Mouse (Mus musculus): ENCODE data around the gene Chrnb2. TPM values are rescaled to one million over a fixed set of nuclear protein-coding genes. Genes with fewer than 3 reads are reported as not detected.
"Not testable (repeated sequence)": the region's sequence is repeated elsewhere in the genome, so short reads cannot be mapped to it uniquely, and the experiment has no call there.

Chrnb2 gene
- total and polyA plus RNA-seq, 2 experiments from 2014 or later, result 16.2 to 45.6 TPM

- Histone ChIP-seq H3K4me3 (ENCODE audit: low read length) (no peak overlapping the region), H3K9me3 (ENCODE audit: low read length) (no peaks in the 10 kb centered on the region), H3K4me2 (ENCODE audit: low read depth, low read length) (no peak overlapping the region), H3K4me1 (ENCODE audit: insufficient read depth, low read length) (no peaks in the 10 kb centered on the region), H3K9ac (replicated peaks; ENCODE audit: low read length) (no peak overlapping the region), H3K27ac (no peak overlapping the region), H3K27me3 (ENCODE audit: insufficient read depth, low read length) (no peaks in the 10 kb centered on the region), H3K36me3 (ENCODE audit: insufficient read depth, low read length) (no peaks in the 10 kb centered on the region)
- ATAC-seq (no peak), DNase-seq (ENCODE audit: low spot score) (no peak)
- no peak for TF ChIP-seq CTCF (IDR thresholded peaks at IDR 0.05; ENCODE audit: low read depth)
- 90% methylated on average over 2 of the region's 2 CpGs for WGBS
Measured at GRCm38 (mm10) chr3:89806751-89807150, 42.3 kb upstream of the Chrnb2 start.

GRCm38 (mm10) chr3:89805179-89805578, 40.7 kb upstream of the Chrnb2 start:
- H3K9ac ChIP-seq (replicated peaks; ENCODE audit: low read length), result no peak overlapping the region
- DNase-seq (ENCODE audit: low spot score) (no peak), ATAC-seq (no peak)
- no peak overlapping the region for H3K4me2 ChIP-seq (ENCODE audit: low read depth, low read length)
- 71% methylated on average over 4 of the region's 4 CpGs for WGBS
- no peaks in the 10 kb centered on the region for H3K36me3 ChIP-seq (ENCODE audit: insufficient read depth, low read length)
- no peaks in the 10 kb centered on the region for H3K4me1 ChIP-seq (ENCODE audit: insufficient read depth, low read length)
- H3K9me3 ChIP-seq (ENCODE audit: low read length), result no peaks in the 10 kb centered on the region
- TF ChIP-seq CTCF (IDR thresholded peaks at IDR 0.05; ENCODE audit: low read depth), result no peak
- no peaks in the 10 kb centered on the region for H3K27me3 ChIP-seq (ENCODE audit: insufficient read depth, low read length)
- no peak overlapping the region for H3K4me3 ChIP-seq (ENCODE audit: low read length)
- no peak overlapping the region for H3K27ac ChIP-seq

GRCm38 (mm10) chr3:89802876-89803275, 38.4 kb upstream of the Chrnb2 start:
- DNase-seq (ENCODE audit: low spot score), result no peak

GRCm38 (mm10) chr3:89801507-89801847, 37.0 kb upstream of the Chrnb2 start:
- Histone ChIP-seq H3K27me3 (ENCODE audit: insufficient read depth, low read length) (no peaks in the 10 kb centered on the region), H3K4me2 (ENCODE audit: low read depth, low read length) (no peak overlapping the region), H3K4me1 (ENCODE audit: insufficient read depth, low read length) (no peaks in the 10 kb centered on the region), H3K36me3 (ENCODE audit: insufficient read depth, low read length) (no peaks in the 10 kb centered on the region), H3K9me3 (ENCODE audit: low read length) (no peaks in the 10 kb centered on the region), H3K4me3 (ENCODE audit: low read length) (no peak overlapping the region), H3K9ac (replicated peaks; ENCODE audit: low read length) (no peak overlapping the region), H3K27ac (no peak overlapping the region)
- ATAC-seq, result no peak
- no peak for TF ChIP-seq CTCF (IDR thresholded peaks at IDR 0.05; ENCODE audit: low read depth)
- DNase-seq (ENCODE audit: low spot score), result no peak
- 42% methylated on average over 3 of the region's 3 CpGs for WGBS

More at GRCm38 (mm10) chr3:89802876-89803275, 38.4 kb upstream of the Chrnb2 start:
- H3K27ac ChIP-seq, result no peak overlapping the region
- no peak overlapping the region for H3K4me2 ChIP-seq (ENCODE audit: low read depth, low read length)
- no peaks in the 10 kb centered on the region for H3K27me3 ChIP-seq (ENCODE audit: insufficient read depth, low read length)
- no peak for ATAC-seq
- H3K4me1 ChIP-seq (ENCODE audit: insufficient read depth, low read length), result no peaks in the 10 kb centered on the region
- H3K9me3 ChIP-seq (ENCODE audit: low read length), result no peaks in the 10 kb centered on the region
- TF ChIP-seq CTCF (IDR thresholded peaks at IDR 0.05; ENCODE audit: low read depth), result no peak
- no peaks in the 10 kb centered on the region for H3K36me3 ChIP-seq (ENCODE audit: insufficient read depth, low read length)
- no peak overlapping the region for H3K4me3 ChIP-seq (ENCODE audit: low read length)
- no peak overlapping the region for H3K9ac ChIP-seq (replicated peaks; ENCODE audit: low read length)
- WGBS, result 65% methylated on average over 15 of the region's 15 CpGs

GRCm38 (mm10) chr3:89800774-89801506, 36.5 kb upstream of the Chrnb2 start:
- Histone ChIP-seq H3K27ac (no peak overlapping the region), H3K4me1 (ENCODE audit: insufficient read depth, low read length) (no peaks in the 10 kb centered on the region), H3K36me3 (ENCODE audit: insufficient read depth, low read length) (no peaks in the 10 kb centered on the region), H3K9me3 (ENCODE audit: low read length) (no peaks in the 10 kb centered on the region), H3K4me3 (ENCODE audit: low read length) (no peak overlapping the region), H3K27me3 (ENCODE audit: insufficient read depth, low read length) (no peaks in the 10 kb centered on the region), H3K4me2 (ENCODE audit: low read depth, low read length) (no peak overlapping the region), H3K9ac (replicated peaks; ENCODE audit: low read length) (no peak overlapping the region)
- DNase-seq (ENCODE audit: low spot score) (no peak), ATAC-seq (no peak)
- 71% methylated on average over 5 of the region's 5 CpGs for WGBS
- no peak for TF ChIP-seq CTCF (IDR thresholded peaks at IDR 0.05; ENCODE audit: low read depth)

GRCm38 (mm10) chr3:89800078-89800477, 35.6 kb upstream of the Chrnb2 start:
- H3K9me3 ChIP-seq (ENCODE audit: low read length); ATAC-seq; H3K4me3 ChIP-seq (ENCODE audit: low read length); H3K27me3 ChIP-seq (ENCODE audit: insufficient read depth, low read length); DNase-seq (ENCODE audit: low spot score); H3K36me3 ChIP-seq (ENCODE audit: insufficient read depth, low read length); H3K4me2 ChIP-seq (ENCODE audit: low read depth, low read length); H3K27ac ChIP-seq; H3K4me1 ChIP-seq (ENCODE audit: insufficient read depth, low read length); H3K9ac ChIP-seq (replicated peaks; ENCODE audit: low read length): not testable (repeated sequence)
- WGBS, result 42% methylated on average over 3 of the region's 3 CpGs

GRCm38 (mm10) chr3:89799476-89799875, 35.0 kb upstream of the Chrnb2 start:
- no peak overlapping the region for H3K4me2 ChIP-seq (ENCODE audit: low read depth, low read length)
- H3K9ac ChIP-seq (replicated peaks; ENCODE audit: low read length), result no peak overlapping the region
- no peaks in the 10 kb centered on the region for H3K36me3 ChIP-seq (ENCODE audit: insufficient read depth, low read length)
- TF ChIP-seq CTCF (IDR thresholded peaks at IDR 0.05; ENCODE audit: low read depth), result no peak
- no peak overlapping the region for H3K4me3 ChIP-seq (ENCODE audit: low read length)
- no peaks in the 10 kb centered on the region for H3K9me3 ChIP-seq (ENCODE audit: low read length)
- WGBS, result 9% methylated on average over 13 of the region's 13 CpGs
- no peak for ATAC-seq
- no peaks in the 10 kb centered on the region for H3K4me1 ChIP-seq (ENCODE audit: insufficient read depth, low read length)
- no peak overlapping the region for H3K27ac ChIP-seq
- DNase-seq (ENCODE audit: low spot score), result no peak
- no peaks in the 10 kb centered on the region for H3K27me3 ChIP-seq (ENCODE audit: insufficient read depth, low read length)

Data from hindbrain, postnatal 0 days (tissue).